Mouse (Mus musculus) ES-Bruce4 (cell line): ENCODE results near the gene Auts2. TPM values are rescaled to one million over a fixed set of nuclear protein-coding genes. Genes with fewer than 3 reads are reported as not detected.

Source experiments
- H3K27ac ChIP-seq: 2 replicates; pipeline ENCODE4 v1.5.1; 2012; ENCODE audit warnings: low read length, inconsistent platforms; ENCODE audit not compliant: insufficient read depth
- H3K27me3 ChIP-seq: 2 replicates; pipeline ENCODE4 v1.6.1; 2012; ENCODE audit warnings: mild to moderate bottlenecking, low read length, inconsistent platforms; ENCODE audit not compliant: control insufficient read depth, poor library complexity, insufficient read depth, severe bottlenecking
- H3K36me3 ChIP-seq: 2 replicates; pipeline ENCODE4 v1.6.1; 2012; ENCODE audit warnings: inconsistent platforms, mild to moderate bottlenecking, low read length, moderate library complexity; ENCODE audit not compliant: control insufficient read depth, poor library complexity, insufficient read depth, severe bottlenecking
- H3K4me1 ChIP-seq: one replicate; pipeline ENCODE4 v1.8.1; 2011; ENCODE audit warnings: low read length; ENCODE audit not compliant: control insufficient read depth, insufficient read depth
- H3K4me3 ChIP-seq: 2 replicates; pipeline ENCODE4 v1.5.1; 2011; ENCODE audit warnings: low read depth, mild to moderate bottlenecking, low read length
- H3K9ac ChIP-seq: 2 replicates; pipeline ENCODE4 v1.6.1; 2012; ENCODE audit warnings: low read depth, mild to moderate bottlenecking, inconsistent platforms; ENCODE audit not compliant: poor library complexity, severe bottlenecking
- H3K9me3 ChIP-seq: replicated peaks from 2 replicates; pipeline ENCODE4 v1.6.1; 2012; ENCODE audit warnings: mild to moderate bottlenecking, low read length, inconsistent platforms; ENCODE audit not compliant: control insufficient read depth, poor library complexity, insufficient read depth, severe bottlenecking
- CTCF ChIP-seq: IDR thresholded peaks from one replicate; pipeline ENCODE4 v1.8.1; 2011; ENCODE audit warnings: low read depth, low read length
- EP300 ChIP-seq: IDR thresholded peaks from 2 replicates; pipeline ENCODE4 v1.6.1; 2011; ENCODE audit warnings: low read depth, low read length; ENCODE audit not compliant: insufficient read depth
- POLR2A ChIP-seq: IDR thresholded peaks from one replicate; pipeline ENCODE4 v1.8.1; 2011; ENCODE audit warnings: low read length; ENCODE audit not compliant: insufficient read depth
- polyA plus RNA-seq: library from polyadenylated mRNA; stranded (reverse); fragments of >200 nt; gene quantifications from 2 replicates; pipeline ENCODE4 v1.2.4, GENCODE M21; 2011; ENCODE audit warnings: low read depth; ENCODE audit not compliant: missing spikeins, insufficient read depth, insufficient read length

Gene Auts2
- polyA plus RNA-seq, 1 experiment = 23.4 TPM

- peaks cover 5% of the 10 kb centered on the region for H3K4me1 ChIP-seq
These were observed 56.3 kb downstream of the Auts2 start for GRCm38 (mm10) chr5:132486831-132487230.

DNA sequence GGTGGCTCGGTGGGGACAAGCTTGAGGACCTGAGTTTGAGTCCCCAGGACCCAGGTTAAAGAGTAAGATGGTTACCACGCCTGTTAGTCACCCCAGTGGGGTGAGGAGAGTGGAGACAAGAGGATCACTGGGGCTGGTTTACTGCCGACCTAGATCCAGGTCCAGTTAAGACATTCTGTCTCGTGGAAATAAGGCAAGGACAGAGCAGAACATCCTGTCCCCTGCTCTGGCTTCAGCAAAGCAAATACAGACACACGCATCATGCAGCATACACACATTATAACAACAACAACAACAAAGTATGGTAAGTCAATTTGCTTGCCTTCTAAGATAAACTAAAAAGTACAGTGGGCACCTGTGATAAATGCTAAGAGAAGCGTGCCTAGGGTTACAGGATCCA lies 57.1 kb downstream of the Auts2 start:
- no peaks in the 10 kb centered on the region for H3K27me3 ChIP-seq
- H3K4me1 ChIP-seq = no peaks in the 10 kb centered on the region
- H3K36me3 ChIP-seq = no peaks in the 10 kb centered on the region
- no peak overlapping the region for H3K9ac ChIP-seq
- no peaks in the 10 kb centered on the region for H3K9me3 ChIP-seq
- H3K27ac ChIP-seq = no peak overlapping the region
- TF ChIP-seq CTCF (no peak), POLR2A (no peak), EP300 (no peak)
- H3K4me3 ChIP-seq = no peak overlapping the region

More at GRCm38 (mm10) chr5:132486831-132487230, 56.3 kb downstream of the Auts2 start:
- TF ChIP-seq CTCF (no peak), POLR2A (no peak), EP300 (no peak)
- Histone ChIP-seq H3K27me3 (no peaks in the 10 kb centered on the region), H3K36me3 (no peaks in the 10 kb centered on the region), H3K27ac (no peak overlapping the region), H3K9me3 (no peaks in the 10 kb centered on the region), H3K4me3 (no peak overlapping the region), H3K9ac (no peak overlapping the region)

GRCm38 (mm10) chr5:132485448-132485847 lies 57.7 kb downstream of the Auts2 start:
- Histone ChIP-seq H3K9me3 (no peaks in the 10 kb centered on the region), H3K27ac (no peak overlapping the region), H3K4me3 (no peak overlapping the region), H3K27me3 (no peaks in the 10 kb centered on the region), H3K4me1 (no peaks in the 10 kb centered on the region), H3K36me3 (no peaks in the 10 kb centered on the region), H3K9ac (no peak overlapping the region)
- no peak for TF ChIP-seq EP300
- TF ChIP-seq POLR2A = no peak
- no peak for TF ChIP-seq CTCF

DNA sequence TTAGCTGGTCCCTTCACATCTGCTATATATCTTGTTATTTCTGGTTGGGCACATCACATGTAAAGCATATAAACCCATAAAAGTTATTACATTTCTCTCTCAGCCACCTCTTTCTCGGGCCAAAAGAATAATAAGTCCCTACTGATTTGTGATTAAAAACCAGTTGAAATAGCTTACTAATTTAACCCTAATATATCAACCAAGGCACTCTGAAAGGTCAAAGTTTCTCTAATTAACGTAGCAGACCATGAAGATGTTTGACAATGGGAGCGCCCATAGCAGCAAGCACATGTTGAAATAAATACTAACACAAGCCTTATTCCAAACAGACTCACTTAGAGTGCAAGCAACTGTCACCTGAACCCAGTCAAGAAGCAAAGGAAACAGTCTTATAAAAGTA lies 61.7 kb downstream of the Auts2 start:
- no peak for TF ChIP-seq CTCF
- no peak for TF ChIP-seq POLR2A
- TF ChIP-seq EP300 = no peak

DNA sequence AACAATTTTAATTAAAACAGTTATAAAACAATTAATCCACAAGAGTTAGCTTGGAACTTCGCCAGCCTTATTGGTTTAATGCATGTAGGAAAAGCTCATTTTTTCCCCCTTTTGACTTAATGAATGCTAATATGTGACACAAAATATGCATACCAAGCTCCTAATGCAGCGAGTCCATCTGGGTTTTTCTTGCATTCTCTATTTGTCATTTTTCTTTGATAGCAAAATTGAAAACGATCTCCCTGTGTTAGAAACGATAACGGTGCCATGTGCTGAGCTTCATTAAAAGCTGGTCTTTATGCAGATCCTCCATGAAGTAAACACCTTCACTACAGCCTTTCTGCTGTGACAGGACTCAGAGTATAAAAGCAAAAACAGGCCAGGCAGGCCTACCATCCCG lies 62.7 kb downstream of the Auts2 start:
- H3K4me1 ChIP-seq = no peaks in the 10 kb centered on the region
- H3K4me3 ChIP-seq = no peak overlapping the region
- H3K9me3 ChIP-seq = no peaks in the 10 kb centered on the region
- TF ChIP-seq POLR2A = no peak
- no peak for TF ChIP-seq CTCF
- no peak for TF ChIP-seq EP300
- no peaks in the 10 kb centered on the region for H3K36me3 ChIP-seq
- no peak overlapping the region for H3K9ac ChIP-seq
- H3K27ac ChIP-seq = no peak overlapping the region
- H3K27me3 ChIP-seq = no peaks in the 10 kb centered on the region

More for the DNA sequence above, 61.7 kb downstream of the Auts2 start:
- no peak overlapping the region for H3K27ac ChIP-seq
- no peaks in the 10 kb centered on the region for H3K27me3 ChIP-seq
- no peak overlapping the region for H3K4me3 ChIP-seq
- no peak overlapping the region for H3K9ac ChIP-seq
- H3K9me3 ChIP-seq = no peaks in the 10 kb centered on the region
- no peaks in the 10 kb centered on the region for H3K4me1 ChIP-seq
- H3K36me3 ChIP-seq = no peaks in the 10 kb centered on the region

DNA sequence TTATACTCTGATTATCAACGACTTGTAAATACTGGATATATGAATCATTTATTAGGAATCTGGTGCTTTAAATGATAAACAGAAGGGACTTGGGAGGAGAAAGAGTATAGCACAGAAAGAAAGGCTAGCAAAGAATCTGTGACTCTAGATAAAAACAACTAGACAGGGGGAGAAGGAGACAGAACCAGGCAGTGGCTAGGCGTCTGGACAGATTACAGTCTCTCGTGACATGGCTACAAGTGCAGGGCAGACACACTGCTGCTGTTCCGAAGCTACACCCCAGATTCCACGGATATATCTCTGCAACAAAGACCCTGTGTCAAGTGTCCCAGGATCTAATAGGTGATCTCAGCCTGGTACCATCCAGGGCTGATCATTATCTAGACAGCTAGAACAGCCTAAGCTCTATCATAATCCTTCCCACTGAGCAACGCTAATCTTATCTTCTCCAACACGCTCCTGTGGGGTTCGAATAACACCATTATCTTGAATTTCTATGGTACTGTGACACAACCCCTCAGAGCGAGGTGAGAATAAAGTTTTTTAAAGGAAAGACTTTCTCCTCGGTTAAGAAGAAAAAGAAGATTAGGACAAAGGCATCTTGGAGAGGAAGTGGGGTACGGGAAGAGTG lies 63.8 kb downstream of the Auts2 start:
- Histone ChIP-seq H3K27ac (no peak overlapping the region), H3K27me3 (no peaks in the 10 kb centered on the region), H3K4me3 (no peak overlapping the region), H3K4me1 (no peaks in the 10 kb centered on the region), H3K9ac (no peak overlapping the region), H3K36me3 (no peaks in the 10 kb centered on the region), H3K9me3 (no peaks in the 10 kb centered on the region)
- no peak for TF ChIP-seq POLR2A
- TF ChIP-seq EP300 = no peak
- TF ChIP-seq CTCF = no peak
